Mouse (Mus musculus) mature B cell (primary cell): ENCODE measurements around the gene B3galt2.
"Not testable (repeated sequence)": the region's sequence is repeated elsewhere in the genome, so short reads cannot be mapped to it uniquely, and the experiment has no call there.

Source experiments
- in situ Hi-C: fragments of 300-500 bp; cut with MboI; formaldehyde crosslinking; loops from 2 replicates; pipeline ENCODE4 v1.14.3; 2019

Gene B3galt2

GRCm38 (mm10) chr1:143640650-143641407 is at the start of gene B3galt2:
B3galt2 (plus strand) TSS chr1:143640664.
- in situ Hi-C loops: no loop called here

- in situ Hi-C loops: no loop called here
Observed at GRCm38 (mm10) chr1:143596864-143597263, 43.6 kb upstream of the B3galt2 start.

GRCm38 (mm10) chr1:143608911-143609310 is 31.6 kb upstream of the B3galt2 start:
- in situ Hi-C loops: no loop called here

GRCm38 (mm10) chr1:143612901-143613300 is 27.6 kb upstream of the B3galt2 start:
- in situ Hi-C loops: no loop called here

GRCm38 (mm10) chr1:143619760-143620159 is 20.7 kb upstream of the B3galt2 start:
- in situ Hi-C loops: no loop called here

GRCm38 (mm10) chr1:143621930-143622329 is 18.5 kb upstream of the B3galt2 start:
- in situ Hi-C loops: no loop called here

GRCm38 (mm10) chr1:143622634-143623033 is 17.8 kb upstream of the B3galt2 start:
- in situ Hi-C loops: no loop called here

GRCm38 (mm10) chr1:143631337-143631736 is 9.1 kb upstream of the B3galt2 start:
- in situ Hi-C loops: no loop called here

GRCm38 (mm10) chr1:143632361-143632760 is 8.1 kb upstream of the B3galt2 start:
- in situ Hi-C loops: no loop called here

GRCm38 (mm10) chr1:143632854-143633587 is 7.4 kb upstream of the B3galt2 start:
- in situ Hi-C loops: no loop called here

- in situ Hi-C loops: no loop called here
Observed at GRCm38 (mm10) chr1:143644221-143644620, 3.8 kb downstream of the B3galt2 start.

- in situ Hi-C loops: no loop called here
Observed at GRCm38 (mm10) chr1:143645386-143645785, 4.9 kb downstream of the B3galt2 start.

GRCm38 (mm10) chr1:143646219-143646618 is 5.8 kb downstream of the B3galt2 start:
- in situ Hi-C loops: no loop called here

GRCm38 (mm10) chr1:143650317-143650716 is 9.9 kb downstream of the B3galt2 start:
- in situ Hi-C loops: no loop called here

GRCm38 (mm10) chr1:143653646-143654045 is 13.2 kb downstream of the B3galt2 start:
- in situ Hi-C loops: no loop called here

GRCm38 (mm10) chr1:143663197-143663596 is 22.7 kb downstream of the B3galt2 start:
- in situ Hi-C loops: no loop called here

GRCm38 (mm10) chr1:143664786-143665185 is 24.3 kb downstream of the B3galt2 start:
- in situ Hi-C loops: not testable (repeated sequence)

- in situ Hi-C loops: no loop called here
Observed at GRCm38 (mm10) chr1:143675734-143676361, 35.4 kb downstream of the B3galt2 start.

- in situ Hi-C loops: no loop called here
Observed at GRCm38 (mm10) chr1:143681108-143681507, 40.6 kb downstream of the B3galt2 start.

- in situ Hi-C loops: no loop called here
Observed at GRCm38 (mm10) chr1:143684849-143685248, 44.4 kb downstream of the B3galt2 start.

- in situ Hi-C loops: loop anchor here (5.0 kb wide), 1 partner anchor 36 kb away; no protein-coding TSS in a partner anchor
Observed at GRCm38 (mm10) chr1:143701736-143702135, 61.3 kb downstream of the B3galt2 start.

- in situ Hi-C loops: loop anchor here (5.0 kb wide), 1 partner anchor 35 kb away; no protein-coding TSS in a partner anchor
Observed at GRCm38 (mm10) chr1:143702141-143702740, 61.8 kb downstream of the B3galt2 start.
